Mouse (Mus musculus): ENCODE data around the gene Tex13c1. TPM values are rescaled to one million over a fixed set of nuclear protein-coding genes. Genes with fewer than 3 reads are reported as not detected.

The Tex13c1 gene
- not detected for total RNA-seq (2023)

GRCm38 (mm10) chrX:43590860-43591259 is at the start of gene Tex13c1:
Tex13c1 (plus strand) TSS chrX:43591160.

Other genes with a start within 250 kb of the Tex13c1 start
- not detected for gene Tenm1, start 162.0 kb upstream of the Tex13c1 start, total RNA-seq (2023)

Data from CD8-positive naive resting alpha-beta T cell, adult 57 days (primary cell).